Mouse (Mus musculus) frontal cortex, adult (tissue): ENCODE results near the gene Wdfy2.
"Not testable (repeated sequence)": the region's sequence is repeated elsewhere in the genome, so short reads cannot be mapped to it uniquely, and the experiment has no call there.

Experiments
- ATAC-seq: cut with Nextera tagmentation; 2 replicates; pipeline ENCODE4 v1.9.2; 2017; ENCODE audit warnings: mild to moderate bottlenecking, moderate library complexity, mixed read lengths; ENCODE audit not compliant: low TSS enrichment

The Wdfy2 gene

GRCm38 (mm10) chr14:62837641-62838252, at the start of gene Wdfy2:
Wdfy2 (plus strand) TSS chr14:62837678.
- peak; percentile 9; the same call in 1 of the 2 replicates for ATAC-seq

- ATAC-seq: no peak
Observed at GRCm38 (mm10) chr14:62789282-62789681, 48.2 kb upstream of the Wdfy2 start.

GRCm38 (mm10) chr14:62795719-62796118, 41.8 kb upstream of the Wdfy2 start:
- ATAC-seq: no peak

GRCm38 (mm10) chr14:62798608-62799101, 38.8 kb upstream of the Wdfy2 start:
- ATAC-seq: no peak

DNA sequence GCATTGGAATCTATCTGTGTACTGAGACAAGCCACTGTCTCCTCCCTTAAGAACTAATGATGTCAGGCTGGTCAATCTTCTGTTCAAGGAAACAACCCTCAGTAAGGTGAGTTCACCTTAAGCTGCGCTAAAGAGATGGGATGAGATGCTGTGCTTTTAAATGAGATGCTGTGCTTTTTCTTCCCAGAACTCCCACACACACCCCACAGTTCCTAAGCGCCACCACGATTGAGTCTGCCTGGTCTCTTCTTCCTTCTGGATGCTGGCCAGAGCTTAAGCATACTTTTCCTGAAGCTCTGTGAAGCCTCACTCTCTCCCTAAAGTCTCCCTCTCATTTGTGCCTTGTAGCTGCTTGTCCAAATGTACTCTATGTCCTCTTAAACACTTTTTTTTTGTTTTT, 36.7 kb upstream of the Wdfy2 start:
- peak; percentile 93 for ATAC-seq

DNA sequence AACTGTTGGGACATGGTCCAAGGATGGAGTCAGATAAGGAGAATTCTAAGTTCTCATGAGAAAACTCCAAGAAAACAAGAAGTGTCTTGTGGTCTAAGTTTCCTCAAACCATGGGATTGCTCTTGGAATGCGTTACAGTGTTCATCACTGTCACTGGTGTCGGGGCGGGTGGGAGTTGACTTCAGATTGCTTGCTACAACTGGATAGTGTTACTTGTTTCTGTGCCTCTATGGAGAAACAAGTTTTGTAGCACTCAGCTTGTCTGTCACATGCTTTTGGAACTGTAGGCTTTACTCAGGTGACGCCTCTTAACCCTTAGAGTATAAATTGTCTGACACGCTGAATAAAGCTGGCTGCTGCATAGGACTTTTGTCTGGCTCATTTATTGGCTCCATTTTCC, 34.3 kb upstream of the Wdfy2 start:
- ATAC-seq: no peak

GRCm38 (mm10) chr14:62806921-62807320, 30.6 kb upstream of the Wdfy2 start:
- ATAC-seq: no peak

- ATAC-seq: no peak
Observed at GRCm38 (mm10) chr14:62808661-62809523, 28.6 kb upstream of the Wdfy2 start.

- peak; percentile 93 for ATAC-seq
Observed at GRCm38 (mm10) chr14:62812765-62813164, 24.7 kb upstream of the Wdfy2 start.

DNA sequence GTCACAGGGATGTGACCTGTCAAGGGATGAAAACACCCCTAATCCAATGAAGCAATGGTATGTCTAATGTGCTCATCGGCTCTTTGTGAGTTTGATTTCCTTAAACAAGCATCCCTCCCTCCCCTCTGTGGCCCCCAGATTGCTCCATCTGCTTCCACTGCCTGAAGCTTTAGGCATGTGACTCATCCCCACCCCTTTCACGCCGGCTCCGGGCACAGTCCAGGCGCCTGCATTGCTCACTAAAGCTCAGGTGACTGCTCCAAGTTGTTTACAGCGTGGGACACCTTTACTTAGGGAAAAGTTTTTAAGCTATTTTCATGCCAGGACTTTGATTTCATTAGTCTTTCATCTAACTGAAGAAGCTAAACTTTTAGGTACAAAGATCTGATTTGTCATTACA, 22.9 kb upstream of the Wdfy2 start:
- ATAC-seq: no peak

DNA sequence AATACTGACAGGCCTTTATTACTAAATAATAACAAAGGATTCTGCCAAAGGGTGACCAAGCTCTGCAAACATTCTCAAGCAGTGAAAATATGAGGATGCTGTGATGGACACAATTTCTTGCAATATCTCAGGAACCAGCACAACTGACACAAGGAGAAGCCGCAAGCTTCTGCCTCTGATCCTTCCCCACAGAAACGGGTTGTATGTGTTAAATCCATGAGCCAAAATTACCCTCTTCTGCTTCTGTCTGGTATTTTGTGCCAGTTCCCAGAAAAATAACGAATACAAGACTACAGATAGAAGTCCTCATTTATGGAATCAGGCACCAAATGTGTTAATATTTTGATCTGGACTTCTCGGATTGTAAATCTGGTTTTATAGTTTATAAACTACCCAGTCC, 20.7 kb upstream of the Wdfy2 start:
- peak; percentile 76 for ATAC-seq

- no peak for ATAC-seq
Observed at GRCm38 (mm10) chr14:62825575-62826332, 11.7 kb upstream of the Wdfy2 start.

GRCm38 (mm10) chr14:62829291-62829690, 8.2 kb upstream of the Wdfy2 start:
- ATAC-seq: no peak

- no peak for ATAC-seq
Observed at GRCm38 (mm10) chr14:62831691-62832275, 5.7 kb upstream of the Wdfy2 start.

DNA sequence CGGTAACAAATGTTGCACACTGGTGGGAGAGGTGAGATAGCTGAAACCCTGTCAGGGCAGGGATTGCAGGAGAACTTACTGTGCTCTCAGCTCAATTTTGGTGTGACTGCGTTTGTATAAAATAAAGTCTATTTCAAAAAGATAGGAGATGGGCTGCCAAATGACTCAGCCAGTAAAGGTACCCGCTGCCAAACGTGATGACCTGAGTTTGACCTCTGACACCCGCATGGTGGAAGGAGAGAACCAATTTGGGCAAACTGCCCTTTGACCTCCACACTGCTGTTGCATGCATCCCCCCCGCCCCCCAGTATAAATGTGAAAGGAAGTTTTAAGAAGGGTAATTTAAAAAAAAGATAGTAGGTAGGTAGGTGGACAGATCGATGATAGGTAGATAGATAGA, 4.4 kb upstream of the Wdfy2 start:
- ATAC-seq: no peak

- ATAC-seq: no peak; the same call in 1 of the 2 replicates
Observed at GRCm38 (mm10) chr14:62833541-62833940, 3.9 kb upstream of the Wdfy2 start.

- not testable (repeated sequence) for ATAC-seq
Observed at GRCm38 (mm10) chr14:62835737-62836136, 1.7 kb upstream of the Wdfy2 start.

GRCm38 (mm10) chr14:62836926-62837640, 395 bp upstream of the Wdfy2 start:
- peak; percentile 90 for ATAC-seq

DNA sequence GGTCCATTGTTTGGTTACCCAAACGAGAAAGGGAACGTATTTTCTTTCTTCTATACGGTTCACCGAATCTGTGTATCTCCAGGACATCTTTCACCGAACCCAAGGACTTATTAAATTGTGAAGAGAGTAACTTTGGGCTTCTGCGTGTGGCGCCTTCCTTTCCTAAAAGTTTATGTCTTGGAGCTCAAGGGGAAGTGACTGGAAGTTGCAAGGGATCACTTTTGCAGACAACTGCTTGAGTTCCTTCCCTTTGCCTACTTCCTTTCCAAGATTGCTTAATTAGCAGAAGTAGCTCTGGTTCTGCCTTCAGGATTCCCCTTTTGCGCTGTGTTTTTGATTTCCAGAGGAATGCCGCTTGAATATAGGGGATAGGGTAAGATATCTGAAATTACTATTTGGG, 858 bp downstream of the Wdfy2 start:
- no peak for ATAC-seq

DNA sequence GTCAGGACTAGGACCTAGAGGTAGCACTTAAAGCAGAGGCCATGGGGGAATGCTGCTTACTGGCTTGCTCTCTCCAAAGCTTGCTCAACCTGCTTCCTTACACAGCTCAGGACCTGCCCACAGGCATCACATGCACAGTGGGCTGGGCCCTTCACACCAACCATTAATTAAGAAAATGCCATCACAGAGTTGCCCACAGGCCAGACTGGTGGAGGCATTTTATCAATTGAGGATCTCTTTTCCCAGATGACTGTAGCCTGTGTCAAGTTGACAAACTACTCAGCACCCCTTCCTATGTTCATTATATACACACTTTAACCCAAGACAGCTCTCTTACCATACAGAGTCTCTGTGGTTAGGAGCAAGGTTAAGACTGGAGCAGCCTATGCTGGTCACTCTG, 4.2 kb downstream of the Wdfy2 start:
- no peak for ATAC-seq

DNA sequence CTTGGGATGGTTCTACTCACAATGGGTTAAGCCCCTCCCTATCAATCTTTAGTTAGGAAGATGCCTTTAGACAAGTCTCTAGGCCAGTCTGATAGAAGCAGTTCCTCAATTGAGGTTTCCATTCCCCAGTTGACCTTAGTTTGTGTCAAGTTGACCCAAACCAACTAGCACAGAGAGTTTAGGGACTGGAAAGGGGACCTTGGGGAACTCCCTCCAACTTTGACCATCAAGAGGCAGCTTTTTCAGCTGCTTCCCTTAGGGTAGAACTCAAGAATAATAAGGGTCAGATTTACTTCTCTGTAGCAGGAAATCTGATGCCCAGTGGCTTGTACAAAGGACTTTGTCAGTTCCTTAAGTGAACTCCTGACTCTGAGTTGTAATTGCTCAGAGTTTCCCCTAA, 5.0 kb downstream of the Wdfy2 start:
- ATAC-seq: no peak
